26 mouse cellular contexts compared by ENCODE assay signal in the genomic region with DNA sequence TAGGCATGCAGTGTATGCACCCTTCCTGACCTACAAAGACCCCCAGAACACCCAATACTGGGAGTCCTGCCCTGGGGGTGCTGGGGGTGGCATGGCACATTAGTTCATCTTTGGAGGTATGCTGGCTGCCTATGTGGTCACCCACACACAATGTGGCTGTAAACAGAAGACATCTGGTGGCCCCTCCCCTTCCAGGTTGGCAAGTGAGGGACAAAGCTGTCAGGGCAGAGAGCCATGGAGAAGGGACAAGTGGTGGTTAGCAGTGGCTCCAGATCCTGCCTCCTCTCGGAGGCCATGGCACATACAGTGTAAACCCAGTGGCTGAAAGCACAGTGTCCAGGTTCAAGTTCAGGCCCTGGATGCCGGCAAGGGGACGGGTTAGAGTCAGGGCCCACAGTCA. TPM values are rescaled to one million over a fixed set of nuclear protein-coding genes. Genes with fewer than 3 reads are reported as not detected.
DNase-seq lines count a peak whose midpoint lies in the region; ATAC-seq and TF ChIP-seq lines count a peak whose summit lies in the region.
"Had no signal": no experiment of that assay in that cellular context is flagged by ENCODE, and none has a peak within 500 bp of the region (broad histone marks: within the 10 kb centered on the region; RNA-seq: fewer than 3 reads in every experiment).

No protein-coding gene starts in this region.

- no peak overlapping the region for H3K9ac ChIP-seq in liver, embryonic 11.5 days (ENCODE audit: low read depth, low read length)
- H3K9ac ChIP-seq in liver, embryonic 14.5 days (replicated peaks) = peak overlapping the region; percentile 31; the same call in 1 of the 2 replicates
- H3K9ac ChIP-seq in liver, postnatal 0 days (replicated peaks) = no peak overlapping the region
- H3K9ac ChIP-seq: embryonic facial prominence, embryonic 13.5 days; forebrain, embryonic 12.5 days; forebrain, embryonic 15.5 days; hindbrain, embryonic 12.5 days; hindbrain, embryonic 15.5 days had no signal

- H3K27ac ChIP-seq in liver, embryonic 11.5 days (ENCODE audit: low read depth, low read length) = peak overlapping the region; percentile 81; the same call in 1 of the 2 replicates
- H3K27ac ChIP-seq in liver, embryonic 14.5 days = peak overlapping the region; percentile 96
- 0 out of 2 replicates have a peak overlapping the region, but pooled peaks have one; percentile 18 for H3K27ac ChIP-seq in liver, postnatal 0 days (ENCODE audit: low read depth)
- H3K27ac ChIP-seq: embryonic facial prominence, embryonic 10.5 days; embryonic facial prominence, embryonic 13.5 days; forebrain, embryonic 12.5 days; forebrain, embryonic 15.5 days; hindbrain, embryonic 12.5 days; hindbrain, embryonic 15.5 days had no signal

- DNase-seq in cerebellum, postnatal 10 days = peak; percentile 64 to 69
- no peak for DNase-seq in cerebellum, adult 18-20 months
- DNase-seq in liver, embryonic 11.5 days (ENCODE audit: low spot score) = no peak
- no peak for DNase-seq in liver
- DNase-seq in liver, embryonic 14.5 days (ENCODE audit: low read depth in 3 of 3, low spot score in 3 of 3) = no peak
- DNase-seq in liver, postnatal 0 days = no peak
- DNase-seq in embryo, embryonic 10.5 days (ENCODE audit: low spot score) = no peak
- DNase-seq in gastrocnemius, postnatal 36 days = no peak
- DNase-seq: adrenal gland, postnatal 14 days; B cell, adult 2 months; cerebellum, adult 8-10 months; embryo, embryonic 11 days; gastrocnemius, postnatal 10 days; heart, adult 11 months had no signal

- no peak for TF ChIP-seq EP300 in liver, embryonic 14.5 days (IDR thresholded peaks at IDR 0.05; ENCODE audit: low read depth)
- TF ChIP-seq EP300 in liver, postnatal 0 days (IDR thresholded peaks at IDR 0.05; ENCODE audit: low read depth) = no peak

- no peak for TF ChIP-seq CTCF in liver, embryonic 14.5 days (IDR thresholded peaks at IDR 0.05; ENCODE audit: low read depth)
- TF ChIP-seq CTCF in liver, postnatal 0 days (IDR thresholded peaks at IDR 0.05; ENCODE audit: low read depth) = no peak

- 90% methylated on average over 3 of the region's 3 CpGs for WGBS in liver, embryonic 11.5 days
- WGBS in liver, embryonic 14.5 days (ENCODE audit: insufficient replicate concordance) = 95% methylated on average over 3 of the region's 3 CpGs
- 92% methylated on average over 3 of the region's 3 CpGs for WGBS in liver, postnatal 0 days (ENCODE audit: insufficient replicate concordance)

- H3K27me3 ChIP-seq in liver, embryonic 11.5 days (replicated peaks; ENCODE audit: control insufficient read depth, insufficient read depth, low read length) = no peaks in the 10 kb centered on the region
- H3K27me3 ChIP-seq in liver, embryonic 14.5 days (ENCODE audit: control insufficient read depth, insufficient read depth, low read length) = no peaks in the 10 kb centered on the region
- H3K27me3 ChIP-seq in liver, postnatal 0 days (ENCODE audit: insufficient read depth, low read length) = no peaks in the 10 kb centered on the region
- H3K27me3 ChIP-seq: CH12.LX; embryonic facial prominence, embryonic 13.5 days; forebrain, embryonic 12.5 days; forebrain, embryonic 15.5 days; hindbrain, embryonic 12.5 days; hindbrain, embryonic 15.5 days; Patski had no signal

- no peaks in the 10 kb centered on the region for H3K9me3 ChIP-seq in liver, embryonic 11.5 days (ENCODE audit: control insufficient read depth, low read length)
- H3K9me3 ChIP-seq in liver, embryonic 14.5 days (ENCODE audit: control insufficient read depth, low read length) = no peaks in the 10 kb centered on the region
- H3K9me3 ChIP-seq in liver, postnatal 0 days (ENCODE audit: low read length) = no peaks in the 10 kb centered on the region
- H3K9me3 ChIP-seq: embryonic facial prominence, embryonic 10.5 days; embryonic facial prominence, embryonic 13.5 days; forebrain, embryonic 12.5 days; forebrain, embryonic 15.5 days; G1E; hindbrain, embryonic 12.5 days; hindbrain, embryonic 15.5 days had no signal

- no peak for ATAC-seq in liver, embryonic 11.5 days (replicated peaks; ENCODE audit: low FRiP score)
- no peak for ATAC-seq in liver, embryonic 14.5 days (ENCODE audit: insufficient read depth)
- ATAC-seq in liver, postnatal 0 days = no peak
- ATAC-seq: forebrain, embryonic 15.5 days; intestine, postnatal 0 days; Patski had no signal

- intact Hi-C loops in gastrocnemius, postnatal 36 days (cut with DNase I) = loop anchor here (5.0 kb wide), 2 partner anchors 104 to 119 kb away; no protein-coding TSS in a partner anchor

- H3K4me3 ChIP-seq in liver, embryonic 11.5 days (ENCODE audit: low read depth, low read length) = no peak overlapping the region
- H3K4me3 ChIP-seq in liver, embryonic 14.5 days (ENCODE audit: insufficient read depth in 1 of 2, low read depth in 2 of 2, low read length in 2 of 2) = no peak overlapping the region
- H3K4me3 ChIP-seq in liver, postnatal 0 days (ENCODE audit: low read depth, low read length) = no peak overlapping the region
- H3K4me3 ChIP-seq: embryonic facial prominence, embryonic 10.5 days; embryonic facial prominence, embryonic 13.5 days; erythroblast, embryonic 14.5 days; forebrain, embryonic 12.5 days; forebrain, embryonic 15.5 days; hindbrain, embryonic 12.5 days; hindbrain, embryonic 15.5 days had no signal

- peaks cover 17% of the 10 kb centered on the region for H3K4me1 ChIP-seq in liver, embryonic 11.5 days (replicated peaks; ENCODE audit: control insufficient read depth, insufficient read depth, low read length)
- peaks cover 22 to 24% of the 10 kb centered on the region in 2 experiments for H3K4me1 ChIP-seq in liver, embryonic 14.5 days (replicated peaks; ENCODE audit: control insufficient read depth in 2 of 2, insufficient read depth in 2 of 2, low read length in 1 of 2)
- H3K4me1 ChIP-seq in liver, postnatal 0 days (ENCODE audit: insufficient read depth) = peaks cover 19% of the 10 kb centered on the region; the same call in 1 of the 2 replicates
- H3K4me1 ChIP-seq: embryonic facial prominence, embryonic 10.5 days; embryonic facial prominence, embryonic 13.5 days; forebrain, embryonic 12.5 days; forebrain, embryonic 15.5 days; hindbrain, embryonic 12.5 days; hindbrain, embryonic 15.5 days had no signal

- H3K36me3 ChIP-seq in liver, embryonic 11.5 days (ENCODE audit: control insufficient read depth, insufficient read depth, low read length) = peaks cover 34% of the 10 kb centered on the region
- H3K36me3 ChIP-seq in liver, embryonic 14.5 days (replicated peaks; ENCODE audit: control insufficient read depth, insufficient read depth, low read depth) = peaks cover 31% of the 10 kb centered on the region
- peaks cover 44% of the 10 kb centered on the region for H3K36me3 ChIP-seq in liver, postnatal 0 days (replicated peaks; ENCODE audit: insufficient read depth, low read length)

- no peak overlapping the region for H3K4me2 ChIP-seq in liver, embryonic 11.5 days
- no peak overlapping the region for H3K4me2 ChIP-seq in liver, embryonic 14.5 days (ENCODE audit: low read depth)
- H3K4me2 ChIP-seq in liver, postnatal 0 days (ENCODE audit: low read depth, low read length) = no peak overlapping the region
- H3K4me2 ChIP-seq: embryonic facial prominence, embryonic 13.5 days; forebrain, embryonic 12.5 days; forebrain, embryonic 15.5 days; heart, embryonic 11.5 days; hindbrain, embryonic 12.5 days; hindbrain, embryonic 15.5 days had no signal

RNA-seq across cellular contexts. Expression of gene Mknk2, which starts 8.7 kb away (rescaled TPM):
- 124 and 128 TPM in 2 replicates for polyA plus RNA-seq in liver, embryonic 11.5 days (2014; fragmentation: Nextera tagmentation; extraction: Ambion mirVana)
- 59.7 and 69.1 TPM in 2 replicates for polyA plus RNA-seq in liver, embryonic 14.5 days (2012; rRNA removed)
- polyA plus RNA-seq in liver, embryonic 14.5 days (2014; fragmentation: Nextera tagmentation; extraction: Ambion mirVana) = 58.7 and 74.3 TPM in 2 replicates
- 45.8 and 46.1 TPM in 2 replicates for polyA plus RNA-seq in liver, postnatal 0 days (2015; fragmentation: Nextera tagmentation; extraction: Ambion mirVana)
- 100 to 1,000 TPM; 216 to 227 TPM for total RNA-seq in gastrocnemius, postnatal 36 days (2021)

RNA-seq across cellular contexts. Expression of gene Mob3a, which starts 15.2 kb away (rescaled TPM):
- polyA plus RNA-seq in liver, embryonic 11.5 days (2014; fragmentation: Nextera tagmentation; extraction: Ambion mirVana) = 56.7 and 57.3 TPM in 2 replicates
- 13.0 and 15.8 TPM in 2 replicates for polyA plus RNA-seq in liver, embryonic 14.5 days (2012; rRNA removed)
- polyA plus RNA-seq in liver, embryonic 14.5 days (2014; fragmentation: Nextera tagmentation; extraction: Ambion mirVana) = 14.2 and 16.0 TPM in 2 replicates
- polyA plus RNA-seq in liver, postnatal 0 days (2015; fragmentation: Nextera tagmentation; extraction: Ambion mirVana) = 14.7 and 17.3 TPM in 2 replicates
- total RNA-seq in gastrocnemius, postnatal 36 days (2021) = 1 to 10 TPM; 3.4 to 3.6 TPM

RNA-seq across cellular contexts. Expression of gene Izumo4, which starts 15.4 kb away (rescaled TPM):
- 5.7 and 6.8 TPM in 2 replicates for polyA plus RNA-seq in liver, embryonic 11.5 days (2014; fragmentation: Nextera tagmentation; extraction: Ambion mirVana)
- 9.9 and 11.3 TPM in 2 replicates for polyA plus RNA-seq in liver, embryonic 14.5 days (2012; rRNA removed)
- 4.0 and 6.0 TPM in 2 replicates for polyA plus RNA-seq in liver, embryonic 14.5 days (2014; fragmentation: Nextera tagmentation; extraction: Ambion mirVana)
- 7.9 and 10.4 TPM in 2 replicates for polyA plus RNA-seq in liver, postnatal 0 days (2015; fragmentation: Nextera tagmentation; extraction: Ambion mirVana)
- 1 to 10 TPM; 1.2 to 2.7 TPM for total RNA-seq in gastrocnemius, postnatal 36 days (2021)

RNA-seq across cellular contexts. Expression of gene Btbd2, which starts 29.7 kb away (rescaled TPM):
- 38.0 and 38.4 TPM in 2 replicates for polyA plus RNA-seq in liver, embryonic 11.5 days (2014; fragmentation: Nextera tagmentation; extraction: Ambion mirVana)
- polyA plus RNA-seq in liver, embryonic 14.5 days (2012; rRNA removed) = 8.2 and 11.3 TPM in 2 replicates
- 8.6 and 12.0 TPM in 2 replicates for polyA plus RNA-seq in liver, embryonic 14.5 days (2014; fragmentation: Nextera tagmentation; extraction: Ambion mirVana)
- polyA plus RNA-seq in liver, postnatal 0 days (2015; fragmentation: Nextera tagmentation; extraction: Ambion mirVana) = 10.7 and 11.5 TPM in 2 replicates
- 10 to 100 TPM; 32.1 to 33.5 TPM for total RNA-seq in gastrocnemius, postnatal 36 days (2021)

RNA-seq across cellular contexts. Expression of gene Ap3d1, which starts 55.4 kb away (rescaled TPM):
- polyA plus RNA-seq in liver, embryonic 11.5 days (2014; fragmentation: Nextera tagmentation; extraction: Ambion mirVana) = 53.1 and 53.2 TPM in 2 replicates
- polyA plus RNA-seq in liver, embryonic 14.5 days (2012; rRNA removed) = 24.5 and 26.2 TPM in 2 replicates
- polyA plus RNA-seq in liver, embryonic 14.5 days (2014; fragmentation: Nextera tagmentation; extraction: Ambion mirVana) = 20.1 and 22.4 TPM in 2 replicates
- 16.4 and 19.0 TPM in 2 replicates for polyA plus RNA-seq in liver, postnatal 0 days (2015; fragmentation: Nextera tagmentation; extraction: Ambion mirVana)
- 10 to 100 TPM; 23.8 to 25.6 TPM for total RNA-seq in gastrocnemius, postnatal 36 days (2021)

Comparison
In these comparisons a context has a peak if more than half of its experiments do, and no peak if none do; other contexts are left out.
1. DNase-seq: peak in cerebellum, postnatal 10 days (2 of 2); none in cerebellum, adult 18-20 months (0 of 2), liver, embryonic 11.5 days (single experiment), liver (single experiment), liver, embryonic 14.5 days (0 of 3), liver, postnatal 0 days (single experiment), embryo, embryonic 10.5 days (single experiment) and gastrocnemius, postnatal 36 days (0 of 2).
2. H3K27ac ChIP-seq: peak in every context shown above with its lines; median percentile 96 in liver, embryonic 14.5 days; 81 in liver, embryonic 11.5 days; 18 in liver, postnatal 0 days.